Mouse (Mus musculus) liver, embryonic 14.5 days (tissue): ENCODE data around the gene Nfe2l1. TPM values are rescaled to one million over a fixed set of nuclear protein-coding genes. Genes with fewer than 3 reads are reported as not detected.

Experiments
- ATAC-seq: fragments of 200-750 bp; cut with Nextera tagmentation; 2 replicates; pipeline ENCODE4 v1.8.0; 2017; ENCODE audit warnings: moderate number of reproducible peaks, mild to moderate bottlenecking, moderate library complexity; ENCODE audit not compliant: insufficient read depth
- DNase-seq, 3 experiments: peaks; one replicate each; pipeline ENCODE4 v3.0.0-alpha.2; 2012 to 2013; ENCODE audit warnings: low read depth in 3 of 3, low spot score in 3 of 3
- H3K27ac ChIP-seq: fragments of 300-500 bp; sonication (generic); 2 replicates; pipeline ENCODE4 v1.5.1; 2014; ENCODE audit warnings: moderate library complexity, mild to moderate bottlenecking, control low read depth, inconsistent platforms
- H3K27me3 ChIP-seq: fragments of 300-500 bp; sonication (generic); 2 replicates; pipeline ENCODE4 v1.6.1; 2014; ENCODE audit warnings: mild to moderate bottlenecking, low read length, moderate library complexity; ENCODE audit not compliant: control insufficient read depth, insufficient read depth
- H3K36me3 ChIP-seq: fragments of 300-500 bp; sonication (generic); replicated peaks from 2 replicates; pipeline ENCODE4 v1.6.1; 2014; ENCODE audit warnings: low read depth; ENCODE audit not compliant: control insufficient read depth, insufficient read depth
- H3K4me1 ChIP-seq, 2 experiments: fragments of 200-500 bp in 1 of 2; fragments of 300-500 bp in 1 of 2; sonication (generic) in 1 of 2; replicated peaks; 2 replicates each; pipeline ENCODE4 v1.6.1; 2012 to 2014; ENCODE audit warnings: antibody characterized with exemption in 1 of 2, inconsistent platforms in 1 of 2, low read length in 1 of 2; ENCODE audit not compliant: control insufficient read depth in 2 of 2, insufficient read depth in 2 of 2
- H3K4me2 ChIP-seq: fragments of 300-500 bp; sonication (generic); 2 replicates; pipeline ENCODE4 v1.6.1; 2014; ENCODE audit warnings: low read depth, mild to moderate bottlenecking, control low read depth, moderate library complexity
- H3K4me3 ChIP-seq, 2 experiments: fragments of 200-500 bp in 1 of 2; fragments of 300-500 bp in 1 of 2; sonication (generic) in 1 of 2; 2 replicates each; pipeline ENCODE4 v1.5.1; 2012 to 2014; ENCODE audit warnings: low read depth in 2 of 2, low read length in 2 of 2, mild to moderate bottlenecking in 2 of 2, control low read depth in 1 of 2, inconsistent platforms in 1 of 2, moderate library complexity in 1 of 2; ENCODE audit not compliant: insufficient read depth in 1 of 2
- H3K9ac ChIP-seq: fragments of 300-500 bp; sonication (generic); replicated peaks from 2 replicates; pipeline ENCODE4 v1.6.1; 2014; ENCODE audit warnings: mild to moderate bottlenecking, control low read depth, moderate library complexity
- H3K9me3 ChIP-seq: fragments of 300-500 bp; sonication (generic); 2 replicates; pipeline ENCODE4 v1.6.1; 2016; ENCODE audit warnings: low read length, mixed read lengths; ENCODE audit not compliant: control insufficient read depth
- CTCF ChIP-seq: IDR thresholded peaks from 2 replicates; pipeline ENCODE4 v1.5.1; 2016; ENCODE audit warnings: antibody characterized with exemption, low read depth, control low read depth
- EP300 ChIP-seq: IDR thresholded peaks from 2 replicates; pipeline ENCODE4 v1.6.1; 2016; ENCODE audit warnings: antibody characterized with exemption, low read depth
- WGBS: fragments of 180-500 bp; shearing (Covaris S2); extraction: QIAGEN DNeasy Blood & Tissue Kit; methylation state at CpG from one replicate; pipeline ENCODE4 v1.1.7; 2014; ENCODE audit not compliant: insufficient replicate concordance; 5-methylcytosine and 5-hydroxymethylcytosine counted together
- polyA plus RNA-seq, 2 experiments: library from polyadenylated mRNA; depleted of rRNA in 1 of 2; stranded (reverse) in 1 of 2; unstranded in 1 of 2; fragments of >200 nt; fragmentation: Nextera tagmentation in 1 of 2; extraction: Ambion mirVana in 1 of 2; gene quantifications; 2 replicates each; pipeline versions ENCODE4 v1.2.1 to v1.2.3; 2012 to 2014

The Nfe2l1 gene
- polyA plus RNA-seq, 2 experiments = 9.6 to 15.2 TPM

GRCm38 (mm10) chr11:96826481-96826880, 3.3 kb downstream of the Nfe2l1 start:
- Histone ChIP-seq H3K9ac (0 out of 2 replicates have a peak overlapping the region, but pooled peaks have one; percentile 4), H3K4me2 (peak overlapping the region; percentile 40), H3K27me3 (no peaks in the 10 kb centered on the region), H3K9me3 (no peaks in the 10 kb centered on the region), H3K36me3 (peaks cover 23% of the 10 kb centered on the region), H3K27ac (no peak overlapping the region), H3K4me3 (no peak overlapping the region), H3K4me1 (peaks cover 23 to 31% of the 10 kb centered on the region in 2 experiments)
- TF ChIP-seq EP300 (no peak), CTCF (no peak)
- DNase-seq = no peak
- no peak for ATAC-seq
- 67% methylated on average over 2 of the region's 2 CpGs for WGBS

GRCm38 (mm10) chr11:96824783-96825495, 4.8 kb downstream of the Nfe2l1 start:
- no peak for DNase-seq

GRCm38 (mm10) chr11:96823880-96824782, 5.6 kb downstream of the Nfe2l1 start:
- TF ChIP-seq CTCF (no peak), EP300 (no peak)
- peak; percentile 66 to 78 (median 70) for DNase-seq
- Histone ChIP-seq H3K27me3 (no peaks in the 10 kb centered on the region), H3K4me2 (peak overlapping the region; percentile 65), H3K36me3 (peaks cover 45% of the 10 kb centered on the region), H3K9ac (peak overlapping the region; percentile 15), H3K4me1 (peaks cover 20 to 22% of the 10 kb centered on the region in 2 experiments), H3K4me3 (peak overlapping the region; percentile 25 to 48), H3K9me3 (no peaks in the 10 kb centered on the region), H3K27ac (no peak overlapping the region)
- ATAC-seq = peak; percentile 87
- 2% methylated on average over 25 of the region's 26 CpGs for WGBS

More at GRCm38 (mm10) chr11:96824783-96825495, 4.8 kb downstream of the Nfe2l1 start:
- H3K4me3 ChIP-seq = no peak overlapping the region
- ATAC-seq = no peak
- peaks cover 38% of the 10 kb centered on the region for H3K36me3 ChIP-seq
- H3K4me1 ChIP-seq = peaks cover 20 to 22% of the 10 kb centered on the region in 2 experiments
- H3K9ac ChIP-seq = no peak overlapping the region
- peak overlapping the region; percentile 65 for H3K4me2 ChIP-seq
- H3K27me3 ChIP-seq = no peaks in the 10 kb centered on the region
- no peak for TF ChIP-seq CTCF
- TF ChIP-seq EP300 = no peak
- WGBS = 62% methylated on average over 7 of the region's 7 CpGs
- no peaks in the 10 kb centered on the region for H3K9me3 ChIP-seq
- H3K27ac ChIP-seq = no peak overlapping the region

GRCm38 (mm10) chr11:96823471-96823837, 6.3 kb downstream of the Nfe2l1 start:
- Histone ChIP-seq H3K27me3 (no peaks in the 10 kb centered on the region), H3K4me1 (peaks cover 17 to 19% of the 10 kb centered on the region in 2 experiments), H3K4me3 (peak overlapping the region; percentile 25 to 48), H3K27ac (no peak overlapping the region), H3K36me3 (peaks cover 52% of the 10 kb centered on the region), H3K9me3 (no peaks in the 10 kb centered on the region), H3K4me2 (peak overlapping the region; percentile 65), H3K9ac (peak overlapping the region; percentile 1; the same call in 1 of the 2 replicates)
- 30% methylated on average over 13 of the region's 13 CpGs for WGBS
- ATAC-seq (no peak), DNase-seq (no peak)
- no peak for TF ChIP-seq EP300
